Mouse (Mus musculus): ENCODE measurements around the gene Rnf144a. TPM values are rescaled to one million over a fixed set of nuclear protein-coding genes. Genes with fewer than 3 reads are reported as not detected.

Rnf144a gene
- polyA plus RNA-seq, 1 experiment from 2014 or later: 25.7 TPM

GRCm38 (mm10) chr12:26404781-26405702 lies 10.0 kb downstream of the Rnf144a start:
- H3K36me3 ChIP-seq: 0 out of 2 replicates have a peak, but pooled peaks cover 3% of the 10 kb centered on the region
- H3K27me3 ChIP-seq (replicated peaks): no peaks in the 10 kb centered on the region
- no peak overlapping the region; the same call in 1 of the 2 replicates for H3K27ac ChIP-seq (replicated peaks)
- peaks cover 34% of the 10 kb centered on the region for H3K4me1 ChIP-seq
- WGBS: 83% methylated on average over 11 of the region's 11 CpGs
- H3K4me2 ChIP-seq: no peak overlapping the region
- no peak for ATAC-seq (ENCODE audit: low FRiP score)
- H3K9ac ChIP-seq (replicated peaks): no peak overlapping the region
- no peak overlapping the region for H3K4me3 ChIP-seq (replicated peaks)
- no peaks in the 10 kb centered on the region for H3K9me3 ChIP-seq (replicated peaks)

GRCm38 (mm10) chr12:26403372-26404125 lies 11.5 kb downstream of the Rnf144a start:
- WGBS: 86% methylated on average over 16 of the region's 16 CpGs
- H3K27ac ChIP-seq (replicated peaks): no peak overlapping the region
- ATAC-seq (ENCODE audit: low FRiP score): no peak
- no peak overlapping the region for H3K4me3 ChIP-seq (replicated peaks)
- H3K9me3 ChIP-seq (replicated peaks): no peaks in the 10 kb centered on the region
- H3K4me2 ChIP-seq: no peak overlapping the region
- H3K4me1 ChIP-seq: peaks cover 27% of the 10 kb centered on the region
- 0 out of 2 replicates have a peak, but pooled peaks cover 3% of the 10 kb centered on the region for H3K36me3 ChIP-seq
- no peaks in the 10 kb centered on the region for H3K27me3 ChIP-seq (replicated peaks)
- no peak overlapping the region for H3K9ac ChIP-seq (replicated peaks)

GRCm38 (mm10) chr12:26401696-26402470 lies 13.2 kb downstream of the Rnf144a start:
- no peak overlapping the region for H3K4me3 ChIP-seq (replicated peaks)
- H3K4me1 ChIP-seq: peaks cover 19% of the 10 kb centered on the region
- H3K36me3 ChIP-seq: 0 out of 2 replicates have a peak, but pooled peaks cover 3% of the 10 kb centered on the region
- H3K9me3 ChIP-seq (replicated peaks): no peaks in the 10 kb centered on the region
- no peak for ATAC-seq (ENCODE audit: low FRiP score)
- no peak overlapping the region for H3K27ac ChIP-seq (replicated peaks)
- H3K9ac ChIP-seq (replicated peaks): no peak overlapping the region
- no peaks in the 10 kb centered on the region for H3K27me3 ChIP-seq (replicated peaks)
- no peak overlapping the region for H3K4me2 ChIP-seq
- WGBS: 77% methylated on average over 10 of the region's 10 CpGs

- H3K27me3 ChIP-seq (replicated peaks): no peaks in the 10 kb centered on the region
- H3K4me2 ChIP-seq: no peak overlapping the region
- ATAC-seq (ENCODE audit: low FRiP score): no peak
- H3K4me1 ChIP-seq: peaks cover 23% of the 10 kb centered on the region
- H3K9me3 ChIP-seq (replicated peaks): no peaks in the 10 kb centered on the region
- H3K27ac ChIP-seq (replicated peaks): no peak overlapping the region
- H3K36me3 ChIP-seq: 0 out of 2 replicates have a peak, but pooled peaks cover 3% of the 10 kb centered on the region
- no peak overlapping the region for H3K4me3 ChIP-seq (replicated peaks)
- no peak overlapping the region for H3K9ac ChIP-seq (replicated peaks)
- WGBS: 68% methylated on average over 1 of the region's 1 CpGs
These were observed 13.8 kb downstream of the Rnf144a start for GRCm38 (mm10) chr12:26401254-26401653.

- 96% methylated on average over 1 of the region's 1 CpGs for WGBS
These were observed 14.3 kb downstream of the Rnf144a start for GRCm38 (mm10) chr12:26400762-26401161.

GRCm38 (mm10) chr12:26399391-26399790 lies 15.7 kb downstream of the Rnf144a start:
- Histone ChIP-seq H3K27ac (replicated peaks) (no peak overlapping the region), H3K4me2 (no peak overlapping the region), H3K36me3 (0 out of 2 replicates have a peak, but pooled peaks cover 3% of the 10 kb centered on the region), H3K9ac (replicated peaks) (no peak overlapping the region), H3K4me3 (replicated peaks) (no peak overlapping the region), H3K27me3 (replicated peaks) (no peaks in the 10 kb centered on the region), H3K9me3 (replicated peaks) (no peaks in the 10 kb centered on the region), H3K4me1 (peaks cover 34% of the 10 kb centered on the region)
- WGBS: 77% methylated on average over 6 of the region's 6 CpGs
- ATAC-seq (ENCODE audit: low FRiP score): no peak

More at GRCm38 (mm10) chr12:26400762-26401161, 14.3 kb downstream of the Rnf144a start:
- H3K9ac ChIP-seq (replicated peaks): no peak overlapping the region
- 0 out of 2 replicates have a peak, but pooled peaks cover 3% of the 10 kb centered on the region for H3K36me3 ChIP-seq
- H3K4me1 ChIP-seq: peaks cover 26% of the 10 kb centered on the region
- no peak for ATAC-seq (ENCODE audit: low FRiP score)
- H3K4me2 ChIP-seq: no peak overlapping the region
- H3K27me3 ChIP-seq (replicated peaks): no peaks in the 10 kb centered on the region
- H3K4me3 ChIP-seq (replicated peaks): no peak overlapping the region
- no peaks in the 10 kb centered on the region for H3K9me3 ChIP-seq (replicated peaks)
- no peak overlapping the region for H3K27ac ChIP-seq (replicated peaks)

GRCm38 (mm10) chr12:26398597-26398996 lies 16.5 kb downstream of the Rnf144a start:
- H3K27me3 ChIP-seq (replicated peaks): no peaks in the 10 kb centered on the region
- H3K4me2 ChIP-seq: no peak overlapping the region
- H3K9ac ChIP-seq (replicated peaks): no peak overlapping the region
- H3K4me3 ChIP-seq (replicated peaks): no peak overlapping the region
- no peak overlapping the region for H3K27ac ChIP-seq (replicated peaks)
- WGBS: 70% methylated on average over 2 of the region's 2 CpGs
- no peak for ATAC-seq (ENCODE audit: low FRiP score)
- H3K9me3 ChIP-seq (replicated peaks): no peaks in the 10 kb centered on the region
- H3K36me3 ChIP-seq: 0 out of 2 replicates have a peak, but pooled peaks cover under 1% of the 10 kb centered on the region
- peaks cover 42% of the 10 kb centered on the region for H3K4me1 ChIP-seq

- Histone ChIP-seq H3K9me3 (replicated peaks) (no peaks in the 10 kb centered on the region), H3K4me3 (replicated peaks) (no peak overlapping the region), H3K27me3 (replicated peaks) (no peaks in the 10 kb centered on the region), H3K36me3 (no peaks in the 10 kb centered on the region), H3K27ac (replicated peaks) (peak overlapping the region; percentile 66), H3K9ac (replicated peaks) (no peak overlapping the region), H3K4me2 (no peak overlapping the region), H3K4me1 (peaks cover 38% of the 10 kb centered on the region)
- 40% methylated on average over 13 of the region's 13 CpGs for WGBS
- ATAC-seq (ENCODE audit: low FRiP score): peak; percentile 71; the same call in 1 of the 2 replicates
These were observed 20.3 kb downstream of the Rnf144a start for GRCm38 (mm10) chr12:26394485-26395470.

- peaks cover 9% of the 10 kb centered on the region; the same call in 1 of the 2 replicates for H3K36me3 ChIP-seq
- 81% methylated on average over 5 of the region's 5 CpGs for WGBS
- no peaks in the 10 kb centered on the region for H3K27me3 ChIP-seq (replicated peaks)
- no peak overlapping the region for H3K9ac ChIP-seq (replicated peaks)
- H3K9me3 ChIP-seq (replicated peaks): no peaks in the 10 kb centered on the region
- ATAC-seq (ENCODE audit: low FRiP score): no peak
- peaks cover 38% of the 10 kb centered on the region for H3K4me1 ChIP-seq
- H3K27ac ChIP-seq (replicated peaks): no peak overlapping the region
- no peak overlapping the region for H3K4me3 ChIP-seq (replicated peaks)
- no peak overlapping the region for H3K4me2 ChIP-seq
These were observed 21.8 kb downstream of the Rnf144a start for GRCm38 (mm10) chr12:26393291-26393690.

GRCm38 (mm10) chr12:26391162-26391561 lies 23.9 kb downstream of the Rnf144a start:
- ATAC-seq (ENCODE audit: low FRiP score): no peak
- no peaks in the 10 kb centered on the region for H3K9me3 ChIP-seq (replicated peaks)
- WGBS: 93% methylated on average over 1 of the region's 1 CpGs
- H3K27ac ChIP-seq (replicated peaks): no peak overlapping the region
- H3K4me1 ChIP-seq: peaks cover 34% of the 10 kb centered on the region
- no peak overlapping the region for H3K4me3 ChIP-seq (replicated peaks)
- H3K9ac ChIP-seq (replicated peaks): no peak overlapping the region
- peaks cover 23% of the 10 kb centered on the region for H3K36me3 ChIP-seq
- no peaks in the 10 kb centered on the region for H3K27me3 ChIP-seq (replicated peaks)
- H3K4me2 ChIP-seq: no peak overlapping the region

Data from neural tube, embryonic 15.5 days (tissue).